Mouse (Mus musculus) monocyte, adult 2 months (primary cell): ENCODE measurements around the gene Mrpl49.

Source experiments
- DNase-seq, 2 experiments: peaks; one replicate each; pipeline ENCODE4 v3.0.0; 2022; ENCODE audit warnings: low spot score in 2 of 2, low read depth in 1 of 2

Gene Mrpl49

GRCm38 (mm10) chr19:6057313-6058096 lies at the start of gene Mrpl49, which contains the start of gene Fau:
Gene Mrpl49, minus strand, starts transcription at chr19:6057785.
Gene Fau, plus strand, starts transcription at chr19:6057844.
- peak; percentile 95 to 98 for DNase-seq

GRCm38 (mm10) chr19:6105586-6105985 lies 48.0 kb upstream of the Mrpl49 start, which contains the start of gene Naaladl1:
Gene Naaladl1, plus strand, starts transcription at chr19:6105782.
- DNase-seq, result no peak

GRCm38 (mm10) chr19:6104476-6104875 lies 46.9 kb upstream of the Mrpl49 start:
- DNase-seq, result no peak

GRCm38 (mm10) chr19:6102169-6102853 lies 44.7 kb upstream of the Mrpl49 start:
- no peak for DNase-seq

- no peak for DNase-seq
Observed at GRCm38 (mm10) chr19:6101186-6101585, 43.6 kb upstream of the Mrpl49 start.

- no peak for DNase-seq
Observed at GRCm38 (mm10) chr19:6097847-6098246, 40.3 kb upstream of the Mrpl49 start.

GRCm38 (mm10) chr19:6094119-6094518 lies 36.5 kb upstream of the Mrpl49 start, which contains the start of gene AC131692.1:
Gene AC131692.1, plus strand, starts transcription at chr19:6094419.
- no peak for DNase-seq

- no peak for DNase-seq
Observed at GRCm38 (mm10) chr19:6088841-6089240, 31.3 kb upstream of the Mrpl49 start.

GRCm38 (mm10) chr19:6085417-6085879 lies 27.9 kb upstream of the Mrpl49 start:
- peak in 1 of 2 experiments; percentile 46 for DNase-seq

GRCm38 (mm10) chr19:6084478-6085248 lies 27.1 kb upstream of the Mrpl49 start, which contains the start of the genes Zfpl1 and Cdca5:
Gene Zfpl1, minus strand, starts transcription at chr19:6084956.
Gene Cdca5, plus strand, starts transcription at chr19:6084983.
- peak; percentile 93 to 95 for DNase-seq

- no peak for DNase-seq
Observed at GRCm38 (mm10) chr19:6082156-6082555, 24.6 kb upstream of the Mrpl49 start, which contains the start of gene Gm28374. Gene Gm28374, minus strand, starts transcription at chr19:6082256.

GRCm38 (mm10) chr19:6079983-6080480 lies 22.4 kb upstream of the Mrpl49 start, which contains the start of gene Tmem262:
Gene Tmem262, plus strand, starts transcription at chr19:6080033.
- DNase-seq, result no peak

- DNase-seq, result peak; percentile 57 to 65
Observed at GRCm38 (mm10) chr19:6076564-6077393, 19.2 kb upstream of the Mrpl49 start, which contains the start of gene Vps51. Gene Vps51, minus strand, starts transcription at chr19:6077231.

GRCm38 (mm10) chr19:6073889-6074288 lies 16.3 kb upstream of the Mrpl49 start:
- no peak for DNase-seq

- no peak for DNase-seq
Observed at GRCm38 (mm10) chr19:6071261-6071660, 13.7 kb upstream of the Mrpl49 start.

GRCm38 (mm10) chr19:6070571-6071250 lies 13.1 kb upstream of the Mrpl49 start:
- DNase-seq, result no peak

- DNase-seq, result no peak
Observed at GRCm38 (mm10) chr19:6069851-6070250, 12.3 kb upstream of the Mrpl49 start.

- no peak for DNase-seq
Observed at GRCm38 (mm10) chr19:6068951-6069350, 11.4 kb upstream of the Mrpl49 start.

- peak in 1 of 2 experiments; percentile 73 for DNase-seq
Observed at GRCm38 (mm10) chr19:6067724-6068415, 10.3 kb upstream of the Mrpl49 start, which contains the start of gene Tm7sf2. Gene Tm7sf2, minus strand, starts transcription at chr19:6068373.
